Mouse (Mus musculus): ENCODE results near the gene Crispld2.

DNA sequence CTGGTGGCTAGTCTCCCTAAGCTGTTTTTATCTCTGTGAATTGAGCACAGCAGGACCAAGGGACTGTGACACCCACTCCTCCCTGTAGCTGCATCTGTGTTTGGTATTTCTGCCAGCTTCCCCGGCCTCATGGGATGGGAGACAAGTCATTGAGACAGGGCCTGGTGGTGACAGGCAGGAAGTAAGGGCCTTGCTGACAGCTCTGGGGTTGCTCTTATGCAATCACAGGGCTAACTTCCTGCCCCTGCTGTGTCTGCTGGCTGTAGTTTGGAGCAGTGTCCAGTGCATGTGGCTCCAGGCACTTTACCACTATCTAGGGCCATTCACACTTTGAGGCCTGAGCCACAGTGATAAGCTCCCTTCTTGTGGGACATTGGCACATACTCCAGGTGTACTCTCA is 48.6 kb downstream of the Crispld2 start:
- TF ChIP-seq CTCF (IDR thresholded peaks at IDR 0.05; ENCODE audit: extremely low read depth, insufficient read length, insufficient replicate concordance, low read depth, low read length) (no peak), POLR2A (IDR thresholded peaks at IDR 0.05; ENCODE audit: low read depth, low read length) (no peak)
